Mouse (Mus musculus) testis, adult 2 months (tissue): ENCODE data around the gene Ppp1r16b.

Source experiments
- CTCF ChIP-seq: fragments of 200-500 bp; IDR thresholded peaks from 2 replicates; pipeline ENCODE4 v1.5.1; 2012; ENCODE audit warnings: low read depth, mild to moderate bottlenecking, inconsistent platforms, low read length, moderate library complexity; ENCODE audit not compliant: control insufficient read depth, insufficient read depth, insufficient replicate concordance
- POLR2A ChIP-seq: fragments of 200-500 bp; IDR thresholded peaks from 2 replicates; pipeline ENCODE4 v1.6.1; 2012; ENCODE audit warnings: low read depth, mild to moderate bottlenecking, inconsistent platforms, low read length, moderate library complexity; ENCODE audit not compliant: control insufficient read depth

DNA sequence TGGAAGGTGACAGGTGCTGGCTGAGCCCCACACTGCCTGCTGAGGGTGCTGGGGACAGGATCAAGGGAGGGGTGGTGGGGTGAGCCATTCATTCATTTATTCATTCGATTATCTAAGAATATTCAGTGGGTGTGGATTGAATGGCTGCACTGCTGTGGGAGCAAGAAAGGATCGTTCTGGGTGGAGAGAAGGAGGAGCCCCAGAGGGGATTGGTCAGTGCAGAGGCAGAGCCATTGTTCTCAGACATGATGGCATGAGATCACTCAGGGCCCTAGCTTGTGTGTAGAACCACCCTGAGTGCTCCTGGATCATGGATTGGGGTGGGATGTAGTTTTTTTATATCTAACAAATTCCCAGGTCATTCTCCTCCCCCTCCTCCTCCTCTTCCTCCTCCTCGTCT lies 56.3 kb downstream of the Ppp1r16b start:
- no peak for TF ChIP-seq POLR2A
- no peak for TF ChIP-seq CTCF
